Mouse (Mus musculus) olfactory bulb, adult 2 months (tissue): ENCODE results near the gene Cfap43. TPM values are rescaled to one million over a fixed set of nuclear protein-coding genes. Genes with fewer than 3 reads are reported as not detected.

Experiments
- H3K27ac ChIP-seq: fragments of 200-500 bp; 2 replicates; pipeline ENCODE4 v1.5.1; 2012; ENCODE audit warnings: low read depth, low read length; ENCODE audit not compliant: insufficient read depth
- H3K4me1 ChIP-seq: fragments of 200-500 bp; 2 replicates; pipeline ENCODE4 v1.6.1; 2012; ENCODE audit warnings: low read length; ENCODE audit not compliant: control insufficient read depth, insufficient read depth
- H3K4me3 ChIP-seq: fragments of 200-500 bp; 2 replicates; pipeline ENCODE4 v1.5.1; 2012; ENCODE audit warnings: mild to moderate bottlenecking, low read depth, low read length, moderate library complexity; ENCODE audit not compliant: insufficient read depth
- CTCF ChIP-seq: fragments of 200-500 bp; IDR thresholded peaks from 2 replicates; pipeline ENCODE4 v1.5.1; 2012; ENCODE audit warnings: low read depth, mild to moderate bottlenecking, low read length, moderate library complexity; ENCODE audit not compliant: insufficient read depth
- POLR2A ChIP-seq: fragments of 200-500 bp; IDR thresholded peaks from 2 replicates; pipeline ENCODE4 v1.6.1; 2012; ENCODE audit warnings: mild to moderate bottlenecking, low read depth, low read length, moderate library complexity; ENCODE audit not compliant: insufficient read depth
- WGBS: fragments of 180-500 bp; shearing (Covaris S2); methylation state at CpG from one replicate; pipeline ENCODE4 v1.1.7; 2018; 5-methylcytosine and 5-hydroxymethylcytosine counted together
- polyA plus RNA-seq: library from polyadenylated mRNA; stranded (reverse); fragments of >200 nt; gene quantifications from 2 replicates; pipeline ENCODE4 v1.2.4, GENCODE M21; 2012; ENCODE audit warnings: low replicate concordance; ENCODE audit not compliant: missing spikeins, insufficient read depth, insufficient read length

Cfap43 gene
- not detected in 2 replicates for polyA plus RNA-seq

- peaks cover 7% of the 10 kb centered on the region for H3K4me1 ChIP-seq
- WGBS: under 1% methylated on average over 48 of the region's 48 CpGs
- H3K4me3 ChIP-seq: peak within 1 kb of the TSS; percentile 75
- H3K27ac ChIP-seq: no peak within 1 kb of the TSS; the same call in 1 of the 2 replicates
- no peak for TF ChIP-seq POLR2A
- no peak for TF ChIP-seq CTCF
These were observed at the start of gene Cfap43, which contains the start of gene Itprip for GRCm38 (mm10) chr19:47919126-47919965. Gene Cfap43 (minus strand): TSS chr19:47919287. Gene Itprip (minus strand): TSS chr19:47919299.

DNA sequence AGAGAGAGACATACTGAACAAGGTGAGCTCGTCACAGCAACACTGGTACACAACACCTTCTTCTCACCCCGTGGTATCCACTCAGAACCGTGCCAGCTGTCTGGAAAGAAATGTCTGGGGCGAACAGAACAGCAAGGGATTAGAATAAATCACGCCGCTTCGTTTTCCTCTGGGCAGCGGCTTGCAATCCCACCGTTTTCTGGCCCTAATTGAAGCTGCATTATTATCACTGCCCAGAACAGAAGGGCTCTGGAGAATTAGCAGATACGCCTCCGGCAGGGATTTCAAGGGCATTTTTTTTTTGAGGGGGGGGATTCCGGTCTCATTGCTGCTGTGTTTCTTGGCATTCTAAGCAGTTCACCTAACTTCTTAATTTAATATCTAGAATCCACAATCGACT lies 39.1 kb upstream of the Cfap43 start:
- TF ChIP-seq CTCF (no peak), POLR2A (no peak)
- no peaks in the 10 kb centered on the region for H3K4me1 ChIP-seq
- H3K4me3 ChIP-seq: no peak overlapping the region
- 50% methylated on average over 13 of the region's 13 CpGs for WGBS
- no peak overlapping the region for H3K27ac ChIP-seq

DNA sequence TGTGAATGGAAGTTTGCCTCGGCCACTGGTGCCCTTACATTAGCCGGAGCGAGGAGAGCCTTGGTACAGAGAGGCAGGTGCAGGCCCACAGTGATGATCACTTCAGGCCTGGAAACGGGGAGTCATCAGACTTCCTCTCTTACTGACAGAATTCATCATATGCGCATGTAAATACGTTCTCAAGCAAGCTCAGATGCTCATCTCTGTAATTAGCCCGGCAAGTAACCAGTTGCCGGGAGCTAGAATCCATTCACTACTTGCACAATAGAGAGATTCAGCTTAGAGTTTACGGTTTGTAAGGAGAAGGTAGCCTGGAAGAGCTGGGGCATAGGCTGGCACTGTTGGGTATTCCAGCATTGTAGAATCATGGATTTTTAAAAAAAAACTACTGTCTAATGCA lies 34.1 kb upstream of the Cfap43 start:
- 74% methylated on average over 9 of the region's 9 CpGs for WGBS
- no peak for TF ChIP-seq POLR2A
- TF ChIP-seq CTCF: no peak
- no peaks in the 10 kb centered on the region for H3K4me1 ChIP-seq
- no peak overlapping the region for H3K27ac ChIP-seq
- H3K4me3 ChIP-seq: no peak overlapping the region

- no peak for TF ChIP-seq CTCF
- TF ChIP-seq POLR2A: no peak
- WGBS: 92% methylated on average over 7 of the region's 7 CpGs
- H3K4me3 ChIP-seq: no peak overlapping the region
- no peak overlapping the region for H3K27ac ChIP-seq
- peaks cover 4% of the 10 kb centered on the region; the same call in 1 of the 2 replicates for H3K4me1 ChIP-seq
These were observed 31.9 kb upstream of the Cfap43 start for GRCm38 (mm10) chr19:47950946-47951345.

DNA sequence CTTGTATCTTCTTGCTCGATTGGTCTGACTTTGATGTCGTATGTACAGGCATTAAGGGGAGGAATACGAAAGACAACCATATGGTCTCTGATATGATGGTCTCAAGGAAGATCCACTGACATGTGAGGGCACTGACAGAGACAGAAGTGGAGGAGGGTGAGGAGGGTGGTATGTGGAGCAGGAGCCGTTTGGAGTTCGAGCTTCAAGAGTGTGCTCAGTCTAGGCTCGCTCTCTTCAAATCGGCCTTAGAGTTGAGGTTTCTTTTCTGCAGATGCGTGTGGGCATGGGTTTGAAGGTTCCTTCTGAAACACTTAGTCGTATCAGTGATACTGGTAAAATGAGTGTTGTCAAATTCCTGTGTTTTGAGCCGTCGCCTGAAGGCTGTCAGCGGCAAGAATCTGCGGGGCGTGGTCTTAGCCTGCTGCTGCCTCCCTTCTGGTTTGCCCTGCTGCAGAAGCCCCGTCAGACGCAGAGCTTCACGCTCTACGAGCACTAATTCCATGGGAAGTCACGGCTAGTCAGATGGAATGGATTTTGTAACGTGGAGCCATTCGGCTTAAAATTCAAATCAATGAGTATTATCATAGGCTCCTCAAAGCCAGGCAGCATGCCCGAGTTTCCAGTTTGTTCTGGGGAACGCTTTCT lies 27.9 kb upstream of the Cfap43 start:
- TF ChIP-seq CTCF: no peak
- no peak for TF ChIP-seq POLR2A
- H3K4me1 ChIP-seq: peaks cover 4% of the 10 kb centered on the region; the same call in 1 of the 2 replicates
- H3K4me3 ChIP-seq: no peak overlapping the region
- H3K27ac ChIP-seq: no peak overlapping the region
- WGBS: 57% methylated on average over 23 of the region's 23 CpGs

DNA sequence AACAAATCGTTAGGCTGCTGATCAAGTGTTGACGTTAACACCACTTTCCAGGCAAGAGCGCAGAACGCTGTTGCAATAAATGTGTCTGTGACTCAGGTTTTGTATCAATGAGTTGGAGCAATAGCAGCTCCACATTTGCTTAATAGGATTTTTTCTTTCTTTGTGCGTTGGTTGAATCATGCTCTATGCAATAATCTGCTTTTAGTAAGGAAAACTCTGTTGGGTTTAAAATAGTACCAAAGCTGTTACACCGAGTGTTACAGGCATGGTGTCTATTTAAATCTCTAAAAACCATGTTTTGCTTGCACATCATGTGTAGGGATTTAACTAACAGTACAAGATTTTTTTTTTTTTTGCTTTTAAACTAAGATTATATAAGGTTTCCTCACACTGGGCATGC lies 20.3 kb upstream of the Cfap43 start:
- TF ChIP-seq POLR2A (no peak), CTCF (no peak)
- Histone ChIP-seq H3K4me1 (peaks cover 14% of the 10 kb centered on the region), H3K27ac (no peak overlapping the region), H3K4me3 (no peak overlapping the region)
- 38% methylated on average over 6 of the region's 6 CpGs for WGBS

- Histone ChIP-seq H3K4me3 (peak within 1 kb of the TSS; percentile 40), H3K4me1 (peaks cover 14% of the 10 kb centered on the region), H3K27ac (no peak within 1 kb of the TSS)
- 7% methylated on average over 41 of the region's 41 CpGs for whole genome bisulfite sequencing
- TF ChIP-seq CTCF (no peak), POLR2A (no peak)
These were observed 18.6 kb upstream of the Cfap43 start, which contains the start of gene Cfap58 for GRCm38 (mm10) chr19:47937443-47938406. Gene Cfap58 (plus strand): TSS chr19:47937675.

DNA sequence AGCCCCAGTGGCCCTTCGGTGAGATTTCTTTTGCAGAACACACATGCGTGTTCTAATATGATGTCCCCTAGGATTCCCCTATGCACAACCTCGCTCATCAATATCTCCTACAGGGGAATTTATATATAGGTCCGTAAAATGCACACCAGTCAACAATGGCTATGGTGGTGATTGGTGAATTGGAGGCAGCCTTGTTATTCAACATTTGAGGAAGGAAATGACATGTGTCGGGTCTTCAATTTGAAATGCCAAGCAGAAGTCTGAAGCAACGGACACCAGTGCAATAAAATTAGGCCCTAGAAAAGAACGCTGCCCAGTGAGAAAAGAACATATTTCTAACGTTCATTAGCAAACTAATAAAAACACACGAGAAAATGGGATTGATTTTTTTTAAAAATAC lies 17.9 kb upstream of the Cfap43 start:
- Histone ChIP-seq H3K27ac (no peak overlapping the region), H3K4me3 (no peak overlapping the region), H3K4me1 (peaks cover 14% of the 10 kb centered on the region)
- 72% methylated on average over 9 of the region's 9 CpGs for WGBS
- no peak for TF ChIP-seq CTCF
- no peak for TF ChIP-seq POLR2A
